Mouse (Mus musculus) brain, adult 2 months (tissue): ENCODE results near the gene Il31ra.
A peak's percentile ranks its signal among the peaks of the same experiment; 100 is the strongest.

Experiments
- DNase-seq: peaks from one replicate; pipeline ENCODE4 v3.0.0; 2011; ENCODE audit warnings: low read depth, low spot score

Il31ra gene

GRCm38 (mm10) chr13:112508487-112508886 is 85.7 kb downstream of the Il31ra start:
- no peak for DNase-seq

- no peak for DNase-seq
Observed at GRCm38 (mm10) chr13:112507691-112508090, 86.5 kb downstream of the Il31ra start.

GRCm38 (mm10) chr13:112506766-112507165 is 87.4 kb downstream of the Il31ra start:
- DNase-seq, result peak; percentile 53

GRCm38 (mm10) chr13:112505436-112505835 is 88.7 kb downstream of the Il31ra start:
- no peak for DNase-seq

GRCm38 (mm10) chr13:112503846-112504245 is 90.3 kb downstream of the Il31ra start:
- DNase-seq, result no peak

GRCm38 (mm10) chr13:112500466-112500865 is 93.7 kb downstream of the Il31ra start:
- no peak for DNase-seq

- no peak for DNase-seq
Observed at GRCm38 (mm10) chr13:112500027-112500426, 94.1 kb downstream of the Il31ra start.

- DNase-seq, result no peak
Observed at GRCm38 (mm10) chr13:112494590-112494989, 99.6 kb downstream of the Il31ra start.

- no peak for DNase-seq
Observed at GRCm38 (mm10) chr13:112492285-112492678, 101.9 kb downstream of the Il31ra start.

GRCm38 (mm10) chr13:112491636-112492284 is 102.4 kb downstream of the Il31ra start:
- DNase-seq, result no peak

GRCm38 (mm10) chr13:112490036-112490435 is 104.1 kb downstream of the Il31ra start:
- DNase-seq, result no peak

- no peak for DNase-seq
Observed at GRCm38 (mm10) chr13:112486676-112487075, 107.5 kb downstream of the Il31ra start.

GRCm38 (mm10) chr13:112486236-112486635 is 107.9 kb downstream of the Il31ra start:
- DNase-seq, result no peak

GRCm38 (mm10) chr13:112483015-112483414 is 111.1 kb downstream of the Il31ra start:
- DNase-seq, result no peak

GRCm38 (mm10) chr13:112482525-112482924 is 111.6 kb downstream of the Il31ra start:
- DNase-seq, result no peak

- no peak for DNase-seq
Observed at GRCm38 (mm10) chr13:112479926-112480325, 114.2 kb downstream of the Il31ra start.

GRCm38 (mm10) chr13:112479032-112479431 is 115.1 kb downstream of the Il31ra start:
- no peak for DNase-seq

GRCm38 (mm10) chr13:112473757-112474755 is 120.1 kb downstream of the Il31ra start:
- DNase-seq, result no peak

- peak; percentile 7 for DNase-seq
Observed at GRCm38 (mm10) chr13:112472401-112473023, 121.6 kb downstream of the Il31ra start.

- no peak for DNase-seq
Observed at GRCm38 (mm10) chr13:112471201-112471600, 123.0 kb downstream of the Il31ra start.
